Mouse (Mus musculus) C2C12 (cell line): ENCODE measurements at regions not wholly inside any gene's neighbourhood (a gene's known extent, or its start where the extent isn't known, plus 50 kb on each side); places are given as distances from the start of the nearest gene placed in this dataset.

Experiments used
- CTCF ChIP-seq: IDR thresholded peaks from one replicate; pipeline ENCODE4 v1.5.1; 2011; ENCODE audit not compliant: control insufficient read depth, insufficient read depth, insufficient read length
- USF1 ChIP-seq: IDR thresholded peaks from one replicate; pipeline ENCODE4 v1.6.1; 2011; ENCODE audit warnings: low read depth, mild to moderate bottlenecking, control low read depth, moderate library complexity

DNA sequence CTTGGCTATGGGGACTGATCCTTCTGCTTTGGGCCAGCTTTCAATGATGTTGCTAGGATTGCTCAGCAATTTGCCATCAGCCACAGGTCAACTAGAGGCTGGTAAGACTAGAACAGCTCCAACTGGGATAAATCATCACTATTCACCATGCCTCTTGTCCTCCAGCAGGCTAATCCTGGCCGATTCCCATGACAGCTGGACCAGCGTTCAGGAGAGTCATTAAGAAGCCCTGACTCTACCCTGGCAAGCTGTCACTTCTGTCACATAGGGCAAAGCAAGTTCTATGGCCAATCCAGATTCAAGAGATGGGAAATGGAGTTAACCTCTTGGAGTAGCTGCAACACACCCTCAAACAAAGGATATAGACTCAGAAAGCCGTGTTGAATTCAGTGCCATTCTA, 424.4 kb upstream of the Fign start:
- TF ChIP-seq CTCF = no peak
- TF ChIP-seq USF1 = no peak
